Mouse (Mus musculus) small intestine, adult 2 months (tissue): Measurements from ENCODE around the gene Ppp2r2c. TPM values are rescaled to one million over a fixed set of nuclear protein-coding genes. Genes with fewer than 3 reads are reported as not detected.

Source experiments
- H3K27ac ChIP-seq: fragments of 200-500 bp; 2 replicates; pipeline ENCODE4 v1.5.1; 2012; ENCODE audit warnings: low read depth, low read length, control low read depth, inconsistent platforms; ENCODE audit not compliant: insufficient read depth
- H3K27me3 ChIP-seq: fragments of 200-500 bp; 2 replicates; pipeline ENCODE4 v1.6.1; 2012; ENCODE audit warnings: mild to moderate bottlenecking, moderate library complexity, low read length, inconsistent platforms; ENCODE audit not compliant: control insufficient read depth, insufficient read depth
- H3K36me3 ChIP-seq: fragments of 200-500 bp; 2 replicates; pipeline ENCODE4 v1.6.1; 2012; ENCODE audit warnings: mild to moderate bottlenecking, low read length, control low read depth, inconsistent platforms; ENCODE audit not compliant: control insufficient read depth, insufficient read depth
- H3K4me1 ChIP-seq: fragments of 200-500 bp; 2 replicates; pipeline ENCODE4 v1.6.1; 2012; ENCODE audit warnings: low read length, inconsistent platforms, mixed read lengths; ENCODE audit not compliant: control insufficient read depth, insufficient read depth, insufficient read length
- H3K4me3 ChIP-seq: fragments of 200-500 bp; 2 replicates; pipeline ENCODE4 v1.5.1; 2012; ENCODE audit warnings: low read depth, mild to moderate bottlenecking, control low read depth, inconsistent platforms, low read length, moderate library complexity
- CTCF ChIP-seq: fragments of 200-500 bp; IDR thresholded peaks from 2 replicates; pipeline ENCODE4 v1.5.1; 2012; ENCODE audit warnings: low read depth, mild to moderate bottlenecking, control low read depth, inconsistent platforms, low read length, moderate library complexity, mixed read lengths; ENCODE audit not compliant: insufficient replicate concordance, insufficient read length; ENCODE audit errors: extremely low read depth
- POLR2A ChIP-seq: fragments of 200-500 bp; IDR thresholded peaks from 2 replicates; pipeline ENCODE4 v1.6.1; 2012; ENCODE audit warnings: low read depth, mild to moderate bottlenecking, control low read depth, inconsistent platforms, low read length, moderate library complexity
- WGBS: fragments of 180-500 bp; shearing (Covaris S2); methylation state at CpG from one replicate; pipeline ENCODE4 v1.1.7; 2018; 5-methylcytosine and 5-hydroxymethylcytosine counted together
- polyA plus RNA-seq: library from polyadenylated mRNA; depleted of rRNA; stranded (reverse); fragments of >200 nt; gene quantifications from 2 replicates; pipeline ENCODE4 v1.2.3, GENCODE M21; 2012

The Ppp2r2c gene
- polyA plus RNA-seq, 1 experiment, result 0.89 TPM

GRCm38 (mm10) chr5:36979001-36979400 is 110.7 kb downstream of the Ppp2r2c start:
- TF ChIP-seq POLR2A (no peak), CTCF (no peak)
- no peaks in the 10 kb centered on the region for H3K27me3 ChIP-seq
- peaks cover 3% of the 10 kb centered on the region; the same call in 1 of the 2 replicates for H3K4me1 ChIP-seq
- WGBS, result 64% methylated on average over 8 of the region's 8 CpGs
- peaks cover 24% of the 10 kb centered on the region for H3K36me3 ChIP-seq
- no peak overlapping the region for H3K4me3 ChIP-seq
- H3K27ac ChIP-seq, result peak overlapping the region; percentile 56

- 70% methylated on average over 7 of the region's 7 CpGs for WGBS
These were observed 111.3 kb downstream of the Ppp2r2c start for GRCm38 (mm10) chr5:36979631-36980030.

GRCm38 (mm10) chr5:36982271-36982670 is 114.0 kb downstream of the Ppp2r2c start:
- peaks cover 3% of the 10 kb centered on the region for H3K4me1 ChIP-seq
- no peak overlapping the region for H3K27ac ChIP-seq
- WGBS, result 96% methylated on average over 4 of the region's 4 CpGs
- no peak overlapping the region for H3K4me3 ChIP-seq
- H3K27me3 ChIP-seq, result no peaks in the 10 kb centered on the region
- TF ChIP-seq POLR2A, result no peak
- TF ChIP-seq CTCF, result no peak
- H3K36me3 ChIP-seq, result peaks cover 8% of the 10 kb centered on the region; the same call in 1 of the 2 replicates

More at GRCm38 (mm10) chr5:36979631-36980030, 111.3 kb downstream of the Ppp2r2c start:
- Histone ChIP-seq H3K27ac (peak overlapping the region; percentile 56), H3K4me3 (no peak overlapping the region), H3K36me3 (peaks cover 23% of the 10 kb centered on the region), H3K4me1 (peaks cover 3% of the 10 kb centered on the region), H3K27me3 (no peaks in the 10 kb centered on the region)
- TF ChIP-seq CTCF (no peak), POLR2A (no peak)

GRCm38 (mm10) chr5:36986617-36987016 is 118.3 kb downstream of the Ppp2r2c start:
- peaks cover 7% of the 10 kb centered on the region for H3K4me1 ChIP-seq
- peaks cover 2% of the 10 kb centered on the region; the same call in 1 of the 2 replicates for H3K36me3 ChIP-seq
- H3K4me3 ChIP-seq, result no peak overlapping the region
- WGBS, result 83% methylated on average over 1 of the region's 1 CpGs
- no peaks in the 10 kb centered on the region for H3K27me3 ChIP-seq
- no peak overlapping the region for H3K27ac ChIP-seq
- TF ChIP-seq POLR2A (no peak), CTCF (no peak)

GRCm38 (mm10) chr5:36988124-36988780 is 119.9 kb downstream of the Ppp2r2c start:
- 7% methylated on average over 24 of the region's 24 CpGs for WGBS
- H3K36me3 ChIP-seq, result no peaks in the 10 kb centered on the region
- TF ChIP-seq CTCF (no peak), POLR2A (no peak)
- H3K27ac ChIP-seq, result peak overlapping the region; percentile 63
- peak overlapping the region; percentile 90 for H3K4me3 ChIP-seq
- no peaks in the 10 kb centered on the region for H3K27me3 ChIP-seq
- peaks cover 7% of the 10 kb centered on the region for H3K4me1 ChIP-seq

- H3K4me1 ChIP-seq, result peaks cover 4% of the 10 kb centered on the region
- H3K27ac ChIP-seq, result peak within 1 kb of the TSS; percentile 81
- TF ChIP-seq POLR2A (peak; percentile 86), CTCF (no peak; the same call in 1 of the 2 replicates)
- H3K27me3 ChIP-seq, result no peaks in the 10 kb centered on the region
- H3K4me3 ChIP-seq, result peak within 1 kb of the TSS; percentile 90
- H3K36me3 ChIP-seq, result no peaks in the 10 kb centered on the region
- under 1% methylated on average over 59 of the region's 60 CpGs for WGBS
These were observed 120.7 kb downstream of the Ppp2r2c start, which contains the start of gene Wfs1 for GRCm38 (mm10) chr5:36988781-36989624. Wfs1 (minus strand) TSS chr5:36989205.

GRCm38 (mm10) chr5:36989625-36989977 is 121.3 kb downstream of the Ppp2r2c start:
- Histone ChIP-seq H3K4me3 (no peak overlapping the region; the same call in 1 of the 2 replicates), H3K27me3 (no peaks in the 10 kb centered on the region), H3K4me1 (peaks cover 4% of the 10 kb centered on the region), H3K36me3 (no peaks in the 10 kb centered on the region), H3K27ac (peak overlapping the region; percentile 81)
- TF ChIP-seq POLR2A, result no peak
- TF ChIP-seq CTCF, result no peak
- WGBS, result 0% methylated on average over 3 of the region's 3 CpGs
